Mouse (Mus musculus): ENCODE measurements at regions not wholly inside any gene's neighbourhood (a gene's known extent, or its start where the extent isn't known, plus 50 kb on each side); places are given as distances from the start of the nearest gene placed in this dataset.

- intact Hi-C loops (cut with DNase I) = loop anchor here (10.0 kb wide), 1 partner anchor 866 kb away; no protein-coding TSS in a partner anchor
These were observed 136.9 kb downstream of the Uaca start for GRCm38 (mm10) chr9:60931290-60931689.

DNA sequence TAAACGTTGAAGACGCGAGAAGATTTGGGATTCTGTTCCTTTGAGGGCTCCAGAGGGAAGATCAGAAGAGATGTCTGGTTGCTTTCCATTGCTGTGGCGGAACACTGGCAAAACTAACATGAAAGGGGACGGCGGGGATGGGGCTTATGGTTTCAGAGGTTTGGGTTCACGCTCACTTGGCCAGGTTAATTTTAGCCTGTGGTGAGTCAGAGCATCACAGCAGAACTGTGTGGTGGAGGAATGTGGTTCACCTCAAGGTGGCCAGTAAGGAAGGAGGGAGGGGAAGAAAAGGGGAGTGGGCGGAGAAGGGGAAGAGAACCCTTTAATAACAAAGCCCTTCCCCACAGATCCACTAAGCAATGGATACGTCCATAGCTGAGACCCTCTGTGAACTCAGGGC, 142.6 kb downstream of the Uaca start:
- intact Hi-C loops (cut with DNase I) = loop anchor here (10.0 kb wide), 1 partner anchor 872 kb away; no protein-coding TSS in a partner anchor
- DNase-seq (ENCODE audit: low spot score in 2 of 2) = no peak

More at GRCm38 (mm10) chr9:60931290-60931689, 136.9 kb downstream of the Uaca start:
- DNase-seq (ENCODE audit: low spot score in 2 of 2) = no peak

- intact Hi-C loops (cut with DNase I) = loop anchor here (5.0 to 10.0 kb wide), 2 partner anchors 875 to 957 kb away; no protein-coding TSS in a partner anchor
These were observed 145.8 kb downstream of the Uaca start for GRCm38 (mm10) chr9:60939858-60940804.

GRCm38 (mm10) chr9:60947363-60947762, 153.0 kb downstream of the Uaca start:
- intact Hi-C loops (cut with DNase I) = no loop called here
- no peak for DNase-seq (ENCODE audit: low spot score in 2 of 2)

More at GRCm38 (mm10) chr9:60939858-60940804, 145.8 kb downstream of the Uaca start:
- peak; percentile 64 to 66 for DNase-seq (ENCODE audit: low spot score in 2 of 2)

- intact Hi-C loops (cut with DNase I) = no loop called here
- DNase-seq (ENCODE audit: low spot score in 2 of 2) = no peak
These were observed 154.3 kb downstream of the Uaca start for GRCm38 (mm10) chr9:60948531-60949070.

GRCm38 (mm10) chr9:60950161-60950560, 155.8 kb downstream of the Uaca start:
- DNase-seq (ENCODE audit: low spot score in 2 of 2) = no peak
- intact Hi-C loops (cut with DNase I) = no loop called here

GRCm38 (mm10) chr9:60951071-60951561, 156.8 kb downstream of the Uaca start:
- DNase-seq (ENCODE audit: low spot score in 2 of 2) = no peak
- intact Hi-C loops (cut with DNase I) = no loop called here

DNA sequence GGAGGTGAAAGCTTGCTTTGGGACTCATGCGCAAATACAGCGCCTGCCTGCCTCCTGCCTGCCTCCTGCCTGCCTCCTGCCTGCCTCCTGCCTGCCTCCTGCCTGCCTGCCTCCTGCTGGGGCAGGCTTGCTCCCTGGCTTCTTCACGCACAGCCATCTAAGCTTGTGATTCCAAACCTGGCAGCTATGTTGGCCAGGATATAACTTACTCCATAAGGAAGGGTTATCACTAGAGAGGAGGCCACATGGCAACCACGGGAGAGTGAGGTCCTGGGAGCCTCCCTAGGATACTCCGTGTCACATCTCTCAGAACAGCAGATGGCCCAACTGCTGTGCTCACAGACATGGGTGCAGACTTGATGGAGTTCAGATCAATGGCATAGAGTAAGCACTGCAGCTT, 163.1 kb downstream of the Uaca start:
- no peak for DNase-seq (ENCODE audit: low spot score in 2 of 2)
- intact Hi-C loops (cut with DNase I) = no loop called here

GRCm38 (mm10) chr9:60959537-60959936, 165.2 kb downstream of the Uaca start:
- no peak for DNase-seq (ENCODE audit: low spot score in 2 of 2)

DNA sequence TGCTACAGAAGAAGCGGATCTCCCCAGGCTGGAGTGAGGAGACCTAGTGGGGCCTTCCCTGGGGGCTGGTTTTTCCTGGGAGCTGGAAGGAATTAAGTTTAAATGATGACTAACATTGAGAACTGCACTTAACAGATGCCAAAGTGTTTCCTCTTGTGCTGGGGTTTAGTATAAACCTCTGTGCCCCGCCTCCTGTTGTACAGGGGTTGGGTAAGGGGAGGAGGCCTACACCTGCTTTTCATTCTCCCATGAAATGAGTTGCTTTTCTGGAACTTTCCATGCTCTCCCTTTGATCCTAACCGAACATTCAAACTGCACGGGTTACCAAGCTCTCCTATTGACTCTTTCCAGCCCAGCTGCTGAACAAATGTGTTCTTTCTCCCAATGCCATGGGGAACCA, 167.7 kb downstream of the Uaca start:
- intact Hi-C loops (cut with DNase I) = no loop called here
- DNase-seq (ENCODE audit: low spot score in 2 of 2) = no peak

More at GRCm38 (mm10) chr9:60959537-60959936, 165.2 kb downstream of the Uaca start:
- intact Hi-C loops (cut with DNase I) = no loop called here

GRCm38 (mm10) chr9:60965641-60966040, 171.3 kb downstream of the Uaca start:
- intact Hi-C loops (cut with DNase I) = no loop called here
- DNase-seq (ENCODE audit: low spot score in 2 of 2) = no peak

GRCm38 (mm10) chr9:60968281-60969031, 174.1 kb downstream of the Uaca start:
- intact Hi-C loops (cut with DNase I) = no loop called here
- DNase-seq (ENCODE audit: low spot score in 2 of 2) = peak in 1 of 2 experiments; percentile 6

GRCm38 (mm10) chr9:60972201-60972910, 178.0 kb downstream of the Uaca start:
- intact Hi-C loops (cut with DNase I) = no loop called here
- DNase-seq (ENCODE audit: low spot score in 2 of 2) = no peak

- intact Hi-C loops (cut with DNase I) = no loop called here
These were observed 180.2 kb downstream of the Uaca start for GRCm38 (mm10) chr9:60974546-60974945.

GRCm38 (mm10) chr9:60982383-60983085, 188.2 kb downstream of the Uaca start:
- peak; percentile 28 to 35 for DNase-seq (ENCODE audit: low spot score in 2 of 2)

More at GRCm38 (mm10) chr9:60974546-60974945, 180.2 kb downstream of the Uaca start:
- no peak for DNase-seq (ENCODE audit: low spot score in 2 of 2)

DNA sequence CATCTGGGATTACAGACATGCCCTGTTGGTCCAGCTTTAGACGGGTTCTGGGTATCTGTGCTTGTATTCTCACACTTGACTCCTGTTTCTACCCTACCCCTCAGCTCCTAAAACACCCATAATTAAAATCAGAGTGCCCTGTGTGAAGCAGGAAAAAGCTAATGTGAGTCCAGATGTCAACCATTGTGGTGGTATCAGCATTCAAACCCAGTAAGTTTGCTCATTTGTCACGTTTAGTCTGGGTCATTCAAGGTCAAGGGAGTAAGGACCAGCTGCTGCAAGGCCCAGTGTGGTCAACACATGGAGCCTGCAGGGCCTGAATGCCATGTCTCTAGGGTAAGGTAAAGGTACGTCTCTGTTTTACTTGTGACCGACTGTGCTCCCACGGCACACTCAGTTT, 188.9 kb downstream of the Uaca start:
- DNase-seq (ENCODE audit: low spot score in 2 of 2) = no peak

More at GRCm38 (mm10) chr9:60982383-60983085, 188.2 kb downstream of the Uaca start:
- intact Hi-C loops (cut with DNase I) = no loop called here

GRCm38 (mm10) chr9:60988113-60988512, 193.8 kb downstream of the Uaca start:
- DNase-seq (ENCODE audit: low spot score in 2 of 2) = no peak
- intact Hi-C loops (cut with DNase I) = no loop called here

More for the DNA sequence above, 188.9 kb downstream of the Uaca start:
- intact Hi-C loops (cut with DNase I) = no loop called here

GRCm38 (mm10) chr9:60989670-60990391, 195.5 kb downstream of the Uaca start:
- DNase-seq (ENCODE audit: low spot score in 2 of 2) = peak in 1 of 2 experiments; percentile 10
- intact Hi-C loops (cut with DNase I) = no loop called here
